Mouse (Mus musculus) kidney, postnatal 0 days (tissue): ENCODE results near the gene Taz. TPM values are rescaled to one million over a fixed set of nuclear protein-coding genes. Genes with fewer than 3 reads are reported as not detected.

Experiments
- ATAC-seq: fragments of 200-750 bp; cut with Nextera tagmentation; replicated peaks from 2 replicates; pipeline ENCODE4 v1.8.0; 2017; ENCODE audit warnings: low read depth, moderate number of reproducible peaks, moderate TSS enrichment, moderate library complexity; ENCODE audit not compliant: low FRiP score
- DNase-seq: peaks from one replicate; pipeline ENCODE4 v3.0.0-alpha.2; 2016; ENCODE audit warnings: low spot score
- H3K27ac ChIP-seq: fragments of 300-500 bp; sonication (generic); 2 replicates; pipeline ENCODE4 v1.5.1; 2014; ENCODE audit warnings: mild to moderate bottlenecking
- H3K27me3 ChIP-seq: fragments of 300-500 bp; sonication (generic); 2 replicates; pipeline ENCODE4 v1.6.1; 2014; ENCODE audit warnings: low read length, mixed read lengths; ENCODE audit not compliant: insufficient read depth
- H3K36me3 ChIP-seq: fragments of 300-500 bp; sonication (generic); 2 replicates; pipeline ENCODE4 v1.6.1; 2014; ENCODE audit warnings: low read length, mixed read lengths; ENCODE audit not compliant: insufficient read depth
- H3K4me1 ChIP-seq: fragments of 300-500 bp; sonication (generic); replicated peaks from 2 replicates; pipeline ENCODE4 v1.6.1; 2014; ENCODE audit warnings: antibody characterized with exemption, low read length, mixed read lengths; ENCODE audit not compliant: insufficient read depth
- H3K4me2 ChIP-seq: fragments of 300-500 bp; sonication (generic); 2 replicates; pipeline ENCODE4 v1.6.1; 2014; ENCODE audit warnings: mild to moderate bottlenecking, low read length, moderate library complexity, mixed read lengths
- H3K4me3 ChIP-seq: fragments of 300-500 bp; sonication (generic); replicated peaks from 2 replicates; pipeline ENCODE4 v1.5.1; 2014; ENCODE audit warnings: low read depth, low read length
- H3K9ac ChIP-seq: fragments of 300-500 bp; sonication (generic); 2 replicates; pipeline ENCODE4 v1.6.1; 2014; ENCODE audit warnings: low read depth, low read length
- H3K9me3 ChIP-seq: fragments of 300-500 bp; sonication (generic); replicated peaks from 2 replicates; pipeline ENCODE4 v1.6.1; 2016; ENCODE audit warnings: low read length, inconsistent platforms, mixed read lengths
- CTCF ChIP-seq: IDR thresholded peaks from 2 replicates; pipeline ENCODE4 v1.5.1; 2016; ENCODE audit warnings: antibody characterized with exemption, low read depth, mild to moderate bottlenecking, moderate library complexity
- WGBS: fragments of 180-500 bp; shearing (Covaris S2); extraction: QIAGEN DNeasy Blood & Tissue Kit; methylation state at CpG from one replicate; pipeline ENCODE4 v1.1.7; 2014; 5-methylcytosine and 5-hydroxymethylcytosine counted together
- polyA plus RNA-seq: library from polyadenylated mRNA; unstranded; fragments of >200 nt; fragmentation: Nextera tagmentation; extraction: Ambion mirVana; gene quantifications from 2 replicates; pipeline ENCODE4 v1.2.1, GENCODE M21; 2015

The Taz gene
- polyA plus RNA-seq, 1 experiment from 2014 or later: 91.1 TPM

- no peaks in the 10 kb centered on the region for H3K36me3 ChIP-seq
- TF ChIP-seq CTCF: no peak
- H3K27me3 ChIP-seq: no peaks in the 10 kb centered on the region
- DNase-seq: peak; percentile 97
- H3K4me1 ChIP-seq: peaks cover 3% of the 10 kb centered on the region; the same call in 1 of the 2 replicates
- peak within 1 kb of the TSS; percentile 86 for H3K27ac ChIP-seq
- no peaks in the 10 kb centered on the region for H3K9me3 ChIP-seq
- peak; percentile 99 for ATAC-seq
- peak within 1 kb of the TSS; percentile 71 for H3K9ac ChIP-seq
- H3K4me2 ChIP-seq: peak within 1 kb of the TSS; percentile 74
- WGBS: 38% methylated on average over 39 of the region's 39 CpGs
- peak within 1 kb of the TSS; percentile 50 for H3K4me3 ChIP-seq
Observed at GRCm38 (mm10) chrX:74254153-74254887, 27.4 kb upstream of the Taz start, which contains the start of gene Emd. Gene Emd (plus strand): TSS chrX:74254687.

GRCm38 (mm10) chrX:74254888-74255565, 26.7 kb upstream of the Taz start:
- no peaks in the 10 kb centered on the region for H3K27me3 ChIP-seq
- no peaks in the 10 kb centered on the region for H3K9me3 ChIP-seq
- H3K4me2 ChIP-seq: peak overlapping the region; percentile 74
- TF ChIP-seq CTCF: no peak
- H3K27ac ChIP-seq: peak overlapping the region; percentile 86
- no peaks in the 10 kb centered on the region for H3K36me3 ChIP-seq
- no peak for DNase-seq
- 23% methylated on average over 31 of the region's 31 CpGs for WGBS
- peak; percentile 75 for ATAC-seq
- peak overlapping the region; percentile 50 for H3K4me3 ChIP-seq
- H3K9ac ChIP-seq: peak overlapping the region; percentile 71
- peaks cover 3% of the 10 kb centered on the region; the same call in 1 of the 2 replicates for H3K4me1 ChIP-seq

- Histone ChIP-seq H3K27me3 (no peaks in the 10 kb centered on the region), H3K27ac (no peak overlapping the region), H3K9me3 (no peaks in the 10 kb centered on the region), H3K4me2 (no peak overlapping the region), H3K4me1 (peaks cover 3% of the 10 kb centered on the region; the same call in 1 of the 2 replicates), H3K36me3 (no peaks in the 10 kb centered on the region), H3K9ac (no peak overlapping the region), H3K4me3 (no peak overlapping the region)
- no peak for TF ChIP-seq CTCF
- DNase-seq (no peak), ATAC-seq (no peak)
- 97% methylated on average over 3 of the region's 3 CpGs for WGBS
Observed at GRCm38 (mm10) chrX:74257746-74258145, 24.0 kb upstream of the Taz start.

- ATAC-seq (peak; percentile 42), DNase-seq (peak; percentile 78)
- no peak overlapping the region; the same call in 1 of the 2 replicates for H3K9ac ChIP-seq
- H3K4me3 ChIP-seq: 0 out of 2 replicates have a peak overlapping the region, but pooled peaks have one; percentile 22
- H3K9me3 ChIP-seq: no peaks in the 10 kb centered on the region
- no peak for TF ChIP-seq CTCF
- peak overlapping the region; percentile 86 for H3K27ac ChIP-seq
- no peaks in the 10 kb centered on the region for H3K4me1 ChIP-seq
- no peaks in the 10 kb centered on the region for H3K36me3 ChIP-seq
- WGBS: 34% methylated on average over 3 of the region's 3 CpGs
- H3K4me2 ChIP-seq: peak overlapping the region; percentile 54
- no peaks in the 10 kb centered on the region for H3K27me3 ChIP-seq
Observed at GRCm38 (mm10) chrX:74269736-74270061, 12.0 kb upstream of the Taz start.

- H3K9me3 ChIP-seq: no peaks in the 10 kb centered on the region
- peak; percentile 96 for DNase-seq
- peak within 1 kb of the TSS; percentile 56 for H3K4me2 ChIP-seq
- ATAC-seq: peak; percentile 95
- H3K9ac ChIP-seq: peak within 1 kb of the TSS; percentile 71
- WGBS: 25% methylated on average over 42 of the region's 42 CpGs
- peak; percentile 62 for TF ChIP-seq CTCF
- no peaks in the 10 kb centered on the region for H3K36me3 ChIP-seq
- H3K27me3 ChIP-seq: no peaks in the 10 kb centered on the region
- peak within 1 kb of the TSS; percentile 92 for H3K27ac ChIP-seq
- peak within 1 kb of the TSS; percentile 50 for H3K4me3 ChIP-seq
- no peaks in the 10 kb centered on the region for H3K4me1 ChIP-seq
Observed at GRCm38 (mm10) chrX:74270062-74270901, 11.4 kb upstream of the Taz start, which contains the start of gene Rpl10. Gene Rpl10 (plus strand): TSS chrX:74270812.
